Mouse (Mus musculus): ENCODE measurements around the gene Rab38.

The Rab38 gene

DNA sequence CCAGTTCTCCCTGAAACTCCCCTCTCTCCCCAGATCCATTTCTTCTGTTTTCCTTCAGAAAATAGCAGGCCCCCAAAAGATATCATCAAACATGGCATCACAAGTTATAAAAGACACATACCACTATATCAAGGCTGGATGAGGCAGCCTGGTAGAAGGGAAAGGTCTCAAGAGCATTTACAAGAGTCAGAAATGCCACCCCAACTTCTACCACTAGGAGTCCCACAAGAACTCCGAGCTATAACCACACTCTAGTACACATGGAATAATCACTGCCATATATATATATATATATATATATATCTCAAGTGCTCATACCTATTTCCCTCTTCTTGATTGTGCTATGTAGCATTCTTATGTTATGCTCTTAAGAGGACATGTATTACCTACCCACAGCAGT lies 92.4 kb downstream of the Rab38 start:
- in situ Hi-C loops (cut with MseI, MboI): no loop called here

DNA sequence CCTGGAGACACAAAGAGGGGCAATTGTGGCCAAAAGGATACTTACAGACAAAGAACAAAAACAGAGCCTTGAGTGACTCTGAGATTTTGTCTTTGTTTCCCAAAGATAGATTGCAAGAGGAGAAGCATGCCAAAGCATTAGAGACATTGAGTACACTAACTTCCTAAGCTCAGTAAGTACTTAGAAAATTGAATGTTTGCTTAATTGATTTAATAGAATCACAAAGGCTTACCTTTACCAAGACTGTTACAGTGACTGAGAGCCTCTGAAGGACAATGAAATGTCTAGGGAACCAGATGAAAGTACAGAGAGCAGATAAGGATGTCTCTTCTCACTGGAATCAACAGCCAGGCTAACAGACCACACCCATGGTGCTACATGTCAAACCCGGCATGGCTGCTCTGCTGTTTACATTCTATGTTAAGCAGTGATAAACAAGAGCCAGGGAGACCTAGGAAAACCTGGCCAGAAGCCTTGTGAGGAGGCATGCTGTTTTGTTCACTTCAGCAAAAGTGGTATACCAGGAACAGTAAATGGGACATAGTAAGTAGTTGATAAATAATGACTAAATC lies 97.1 kb downstream of the Rab38 start:
- in situ Hi-C loops (cut with MseI, MboI): loop anchor here in 1 of 2 experiments (25.0 kb wide), 1 partner anchor 440 kb away; no protein-coding TSS in a partner anchor

DNA sequence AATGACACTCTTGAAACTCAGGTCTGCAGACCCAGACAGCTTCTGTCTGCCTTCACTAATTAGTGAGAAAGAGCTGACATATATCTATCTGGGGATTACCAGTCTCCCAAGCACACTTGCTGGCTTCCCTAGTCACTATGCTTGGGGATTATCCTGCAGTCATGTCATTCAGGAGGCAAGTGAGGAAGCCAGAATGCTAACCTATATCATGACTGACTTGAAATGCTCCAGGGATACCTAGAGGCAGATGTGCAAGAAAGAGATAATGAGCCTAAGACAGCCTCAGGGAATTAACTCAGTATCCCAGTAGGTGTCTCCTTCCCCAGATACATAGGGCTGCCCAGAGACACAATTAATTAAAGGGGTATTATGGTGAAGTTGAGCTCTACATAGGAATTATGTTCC lies 106.1 kb downstream of the Rab38 start:
- in situ Hi-C loops (cut with MseI, MboI): loop anchor here in 1 of 2 experiments (25.0 kb wide), 1 partner anchor 449 kb away; no protein-coding TSS in a partner anchor

DNA sequence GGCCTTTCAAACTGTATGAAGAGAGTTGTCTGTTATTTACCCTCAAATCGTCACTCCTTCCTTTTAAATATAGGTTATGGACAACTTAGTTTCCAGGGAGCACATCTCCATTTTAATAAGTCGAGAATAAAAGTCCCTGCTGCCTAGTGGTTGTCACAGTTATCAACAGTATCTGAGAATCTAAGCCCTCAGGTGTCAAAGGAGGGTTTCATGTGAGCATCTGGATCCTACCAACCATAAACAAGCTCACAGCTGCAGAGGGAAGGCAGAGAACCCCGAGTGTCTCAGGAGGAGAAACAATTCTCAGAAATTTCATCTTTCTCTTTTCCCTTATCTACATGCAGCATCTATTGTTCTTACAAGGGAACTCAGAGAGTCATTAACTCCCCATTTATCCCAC lies 106.7 kb downstream of the Rab38 start:
- in situ Hi-C loops (cut with MseI, MboI): loop anchor here in 1 of 2 experiments (25.0 kb wide), 1 partner anchor 449 kb away; no protein-coding TSS in a partner anchor
